Mouse (Mus musculus) MEL-GATA-1-ER (cell line): ENCODE measurements around the gene Msi2.

Source experiments
- DNase-seq: peaks from one replicate; pipeline ENCODE4 v3.0.0-alpha.2; 2012; ENCODE audit warnings: low read depth; ENCODE audit errors: extremely low read depth

Gene Msi2

DNA sequence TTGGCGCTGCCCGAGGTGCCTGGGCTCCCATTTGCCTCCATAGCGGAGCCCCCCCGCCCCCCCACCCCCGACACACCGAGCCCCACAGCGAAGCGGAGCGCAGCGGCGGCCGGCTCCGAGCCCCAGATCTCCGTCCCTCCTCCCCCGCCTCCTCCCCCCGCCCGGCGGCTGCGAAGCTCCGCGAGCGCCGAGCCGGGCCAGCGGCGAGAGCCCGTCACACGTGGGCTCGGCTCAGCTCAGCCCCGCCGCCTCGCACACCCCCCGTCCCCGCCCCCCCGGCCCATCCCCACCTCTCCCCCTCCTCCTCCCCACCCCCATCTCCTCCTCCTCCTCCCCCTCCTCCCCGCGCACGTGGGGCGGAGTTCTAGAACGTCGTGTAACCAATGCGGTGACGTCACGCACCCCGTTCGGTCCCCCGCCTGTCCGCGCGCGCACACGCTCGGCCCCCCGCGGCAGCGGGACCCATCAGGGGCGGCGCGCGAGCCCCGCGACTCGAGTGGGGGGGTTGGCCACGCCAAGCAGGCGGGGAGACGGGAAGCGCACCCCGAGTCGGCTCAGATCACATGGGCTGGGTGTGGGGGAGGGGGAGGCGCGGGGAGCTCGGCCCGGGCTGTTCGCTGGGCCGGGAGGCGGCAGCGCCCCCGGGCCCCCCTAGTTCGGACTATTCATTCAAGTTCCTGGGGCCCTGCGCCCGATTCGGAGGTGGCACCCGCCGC is at the start of gene Msi2:
TSS of gene Msi2 (minus strand) at position 464 of the 716 bp plus-strand sequence.
- peak; percentile 55 for DNase-seq

DNA sequence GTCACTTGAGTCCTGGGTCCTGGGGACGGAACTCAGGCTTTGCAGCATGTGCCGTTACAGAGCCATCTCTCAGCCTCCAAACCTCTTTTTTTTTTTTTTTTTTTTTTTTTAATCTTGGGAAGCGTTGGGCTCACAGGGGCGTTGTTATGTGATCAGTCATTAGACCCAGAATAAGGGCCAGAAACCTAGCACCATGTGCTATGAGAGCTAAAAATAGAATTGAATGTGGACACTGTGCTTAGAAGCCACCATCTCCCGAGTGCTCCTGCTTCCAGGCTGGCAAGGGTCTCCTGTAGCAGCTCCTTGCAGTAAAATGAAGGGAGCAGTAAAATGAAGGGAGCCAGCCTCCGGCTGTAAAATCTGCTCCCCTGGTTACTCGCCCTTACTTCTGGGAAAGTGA is 47.3 kb upstream of the Msi2 start:
- DNase-seq: no peak

DNA sequence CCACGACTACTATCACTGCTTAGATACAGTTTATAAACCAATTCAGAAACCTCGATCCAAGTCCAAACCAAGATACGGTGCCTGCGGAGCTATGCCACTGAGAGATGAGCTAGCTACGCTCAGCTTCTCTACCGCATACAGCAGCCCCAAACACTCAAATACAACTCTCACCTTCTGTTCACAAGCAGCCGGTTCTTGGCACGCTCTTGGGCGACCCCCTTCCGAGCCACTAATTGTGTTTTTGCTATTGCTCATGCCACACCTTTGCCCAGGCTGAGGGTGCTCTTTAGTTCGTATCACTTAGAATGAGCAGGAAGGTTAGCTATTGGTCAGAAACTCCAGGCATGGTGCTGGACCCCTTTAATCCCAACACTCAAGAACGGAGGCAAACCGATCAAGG is 45.1 kb upstream of the Msi2 start:
- DNase-seq: no peak

DNA sequence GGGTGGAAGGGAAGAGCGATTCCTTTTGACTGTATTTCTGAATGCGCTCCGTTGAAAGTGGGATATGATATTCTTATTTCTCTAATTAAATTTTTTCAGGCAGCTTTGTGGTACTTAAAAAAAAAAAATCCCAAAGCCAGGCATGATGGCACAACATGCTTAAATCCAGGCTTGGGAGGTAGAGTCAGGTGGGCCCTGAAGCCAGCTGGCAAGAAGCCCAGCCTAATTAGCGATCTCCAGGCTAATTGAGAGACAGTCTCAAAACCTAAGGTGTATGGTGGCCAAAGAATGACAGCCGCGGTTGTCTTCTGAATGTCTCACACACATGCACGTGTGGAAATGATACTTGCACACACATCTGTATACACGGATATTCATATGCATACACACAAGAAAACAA is 41.2 kb upstream of the Msi2 start:
- DNase-seq: no peak

DNA sequence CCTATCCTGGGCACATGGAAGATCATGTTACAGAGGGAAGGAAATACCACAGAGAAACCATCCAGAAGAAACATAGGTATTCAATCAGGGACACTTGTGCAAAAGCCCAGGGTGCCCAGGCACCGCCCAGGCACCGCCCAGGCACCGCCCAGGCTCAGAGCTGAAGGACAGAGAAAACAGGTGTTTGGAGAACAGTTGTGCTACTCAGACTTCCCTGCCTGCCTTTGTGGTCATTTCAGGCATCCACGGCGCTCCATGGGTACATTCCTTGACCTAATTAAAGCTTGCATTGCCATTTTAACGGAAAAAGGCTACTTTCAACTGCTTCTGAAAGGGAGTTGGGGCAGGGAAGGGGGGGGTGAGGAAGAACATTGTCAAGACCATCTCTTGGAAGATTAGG is 40.1 kb upstream of the Msi2 start:
- no peak for DNase-seq

DNA sequence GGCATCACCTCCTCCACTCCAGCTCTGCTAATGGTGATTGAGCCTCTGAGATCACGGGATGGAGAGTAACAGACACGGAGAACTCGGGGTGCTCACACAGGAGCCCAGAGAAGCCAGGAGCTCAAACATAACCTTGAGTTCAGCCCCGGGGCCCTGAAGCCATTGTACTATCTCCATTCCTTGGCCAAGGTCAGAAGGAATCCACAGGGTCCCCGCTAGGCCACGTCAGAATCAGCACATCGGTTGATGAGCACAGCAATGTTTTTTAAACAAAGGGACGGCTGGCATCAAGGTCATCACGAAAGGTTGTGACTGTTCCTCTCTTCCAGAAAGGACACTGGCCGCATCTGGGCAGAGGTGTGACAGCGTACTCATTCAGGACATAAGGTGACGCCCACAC is 27.0 kb upstream of the Msi2 start:
- DNase-seq: no peak

DNA sequence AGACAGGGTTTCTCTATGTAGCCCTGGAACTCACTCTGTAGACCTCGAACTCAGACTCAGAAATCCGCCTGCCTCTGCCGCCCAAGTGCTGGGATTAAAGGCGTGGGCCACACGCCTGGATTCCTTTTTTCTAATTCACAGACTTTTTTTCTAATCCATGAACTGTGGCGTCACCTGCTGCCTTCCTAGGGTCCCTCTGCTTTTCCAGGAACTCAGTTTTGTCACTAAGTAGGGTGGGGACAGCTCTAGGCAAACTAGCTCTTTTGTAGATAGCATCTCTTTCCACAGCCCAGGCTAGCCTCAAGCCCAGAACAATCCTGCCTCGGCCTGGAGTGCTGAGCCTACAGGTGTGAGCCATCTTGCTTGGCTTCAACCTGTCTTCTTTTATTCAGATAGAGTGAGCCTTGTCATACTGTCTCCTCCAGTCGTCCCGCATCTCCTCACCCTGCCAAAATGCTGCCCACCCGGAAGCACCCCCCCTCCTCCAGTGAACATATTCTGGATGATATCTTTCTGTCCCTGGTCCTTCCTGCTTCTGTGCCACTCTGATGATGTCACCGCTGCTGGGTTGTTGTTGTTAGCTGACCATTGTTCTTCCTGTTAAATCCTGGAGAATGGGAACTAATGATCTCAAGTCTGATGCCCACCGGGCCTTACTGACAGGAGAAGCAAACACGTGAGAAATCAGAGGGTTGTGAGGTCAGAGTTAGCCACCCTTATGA is 21.4 kb upstream of the Msi2 start:
- DNase-seq: no peak

DNA sequence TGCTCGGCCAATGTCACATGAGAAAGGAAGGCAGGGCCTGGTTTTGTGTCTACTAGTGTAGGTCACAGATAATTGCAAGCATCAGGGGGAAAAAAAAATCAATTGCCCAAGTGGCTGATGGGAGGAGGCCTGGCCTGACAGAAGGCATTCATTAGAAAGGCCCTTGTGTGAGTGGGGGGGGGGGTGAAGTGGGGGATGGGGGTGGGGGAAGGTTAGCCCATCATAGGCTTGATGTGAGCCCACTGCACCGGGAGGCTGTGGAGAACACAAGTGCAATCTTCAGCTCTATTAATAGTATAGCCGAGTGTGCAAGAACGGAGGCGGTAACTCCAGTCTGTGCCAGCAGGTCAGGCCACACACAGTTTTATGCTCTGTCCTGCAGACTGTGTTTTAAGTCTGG is 11.1 kb upstream of the Msi2 start:
- DNase-seq: no peak

DNA sequence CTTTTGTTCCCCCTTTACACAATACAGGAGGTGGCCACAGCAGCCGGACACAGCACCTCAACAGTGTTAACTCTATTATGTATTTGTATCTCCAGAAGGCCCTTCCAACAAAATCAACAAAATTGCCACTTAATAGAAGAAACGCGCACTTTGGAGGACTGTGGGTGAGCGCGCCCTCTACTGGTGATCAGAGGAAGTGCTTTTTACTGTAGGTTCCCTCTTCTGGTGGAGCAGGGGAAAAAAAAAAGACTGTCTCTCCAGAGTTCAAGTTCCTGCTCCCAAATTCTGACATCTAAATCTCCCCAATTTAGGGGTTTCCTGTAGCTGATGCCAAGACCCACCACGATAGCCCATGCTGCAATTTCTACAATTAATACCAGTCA is 10.2 kb upstream of the Msi2 start:
- DNase-seq: peak; percentile 12

DNA sequence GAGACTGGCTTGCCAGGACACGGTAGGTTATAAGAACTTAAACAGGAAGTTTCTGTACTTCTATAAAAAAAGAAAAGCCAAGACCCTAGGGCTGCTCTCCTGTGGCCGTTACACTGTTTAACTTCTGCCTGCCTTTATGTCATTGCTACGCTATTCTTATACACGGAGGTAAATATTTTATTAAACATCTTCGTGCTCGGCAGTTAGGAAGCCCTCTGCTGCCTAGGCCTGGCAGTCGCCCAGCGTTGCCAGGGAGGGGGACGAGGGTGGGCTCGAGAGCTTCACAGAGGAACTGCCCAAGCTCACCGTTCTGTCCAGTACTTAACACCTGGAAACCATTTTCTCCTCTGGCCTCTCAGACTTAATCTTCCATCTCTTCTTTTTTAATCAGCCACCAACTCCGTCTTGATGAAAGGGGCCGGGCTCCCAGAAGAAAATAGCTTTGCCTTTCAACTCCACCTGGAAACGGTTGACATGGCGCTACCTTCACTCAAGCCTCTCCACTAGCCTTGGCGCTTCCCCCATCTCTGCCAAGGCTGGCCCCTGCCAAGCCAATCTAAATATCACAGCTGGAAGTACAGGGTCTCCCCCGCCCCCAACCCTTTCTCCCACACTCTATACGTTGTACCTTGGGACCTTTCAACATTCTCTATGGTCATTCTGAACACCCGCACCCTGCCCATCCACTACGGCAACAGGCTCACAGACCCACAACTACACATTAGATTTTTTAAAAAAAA is 9.6 kb upstream of the Msi2 start:
- DNase-seq: no peak

DNA sequence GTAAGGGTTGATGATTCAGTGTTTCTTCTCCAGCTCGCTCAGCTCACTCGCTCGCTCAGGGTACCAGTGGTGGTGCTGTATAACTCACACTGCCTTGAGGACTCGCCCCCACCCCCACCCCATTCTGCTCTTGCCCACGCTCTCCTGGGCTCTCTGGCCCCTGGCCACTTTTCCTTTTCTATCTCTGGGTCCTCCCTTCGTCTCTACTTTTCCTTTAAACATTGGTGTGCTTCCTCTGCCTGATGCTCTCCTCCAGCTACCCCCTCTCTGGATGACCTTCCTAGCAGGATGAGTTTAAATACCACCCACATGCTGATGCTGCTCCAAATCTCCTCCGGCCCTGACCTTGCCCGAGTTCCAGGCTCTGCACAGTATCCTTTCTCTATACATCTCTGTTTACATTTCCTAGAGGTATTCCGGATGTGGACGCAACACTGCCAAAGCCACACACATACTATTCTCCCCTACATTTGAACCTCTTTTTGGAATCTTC is 2.9 kb upstream of the Msi2 start:
- no peak for DNase-seq

DNA sequence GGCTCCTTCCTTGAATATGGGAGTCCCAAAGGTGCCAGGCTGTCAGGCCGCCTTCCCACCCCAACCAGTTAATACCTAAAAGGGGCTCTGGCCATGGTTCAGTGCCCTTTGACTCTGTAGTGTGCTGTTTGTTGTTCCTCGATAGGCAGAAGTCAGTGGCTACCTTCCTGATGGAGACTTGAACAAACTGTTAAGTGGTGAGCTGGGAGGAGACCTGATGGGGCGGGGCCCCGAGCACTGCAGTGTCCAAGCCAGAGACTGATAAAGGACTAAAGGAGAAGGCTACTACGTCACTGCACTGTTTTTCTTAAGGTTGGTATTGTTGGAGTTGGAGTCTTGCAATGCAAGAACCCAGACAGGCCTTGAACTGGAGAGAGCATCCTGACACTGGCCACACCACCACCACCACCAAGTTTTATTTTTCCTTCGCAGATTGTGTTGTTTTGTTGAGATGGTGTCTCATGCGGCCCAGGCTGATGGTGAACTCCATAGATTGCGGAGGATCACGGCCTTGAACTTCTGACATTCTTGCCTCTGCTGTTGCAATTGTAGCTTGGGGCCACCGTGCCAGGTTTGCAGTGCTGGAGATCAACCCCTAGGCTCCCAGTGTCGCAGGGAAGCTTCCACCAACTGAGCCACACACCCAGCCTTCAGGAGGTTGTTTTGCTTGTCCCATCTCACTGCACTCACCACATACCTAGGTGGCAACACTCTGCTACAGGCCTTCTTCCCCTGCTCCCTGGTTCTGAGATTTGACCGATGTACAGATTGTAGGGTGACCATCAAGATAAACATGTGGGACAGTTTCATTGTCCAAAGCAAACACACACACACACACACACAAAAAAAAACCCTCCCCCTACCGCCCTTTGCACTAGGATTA is 2.2 kb upstream of the Msi2 start:
- peak; percentile 20 for DNase-seq

DNA sequence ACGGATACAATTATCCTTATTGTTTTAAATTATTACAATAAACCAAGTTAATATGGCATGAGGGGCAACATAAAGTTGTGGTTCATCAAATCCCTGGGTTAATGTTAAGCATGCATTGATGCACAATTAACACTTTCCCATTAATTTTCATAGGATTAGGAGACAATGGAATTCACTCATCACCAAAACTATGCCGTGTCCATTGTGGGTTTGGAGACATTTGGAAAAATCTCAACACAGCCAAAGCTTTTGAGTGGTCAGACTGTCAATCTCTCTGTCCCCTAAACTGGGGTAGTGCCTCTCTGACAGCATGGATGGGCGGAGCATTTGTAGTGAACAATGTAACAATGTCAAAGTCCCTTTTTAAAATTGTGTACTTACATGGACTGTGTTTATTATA is 1.3 kb upstream of the Msi2 start:
- DNase-seq: no peak

DNA sequence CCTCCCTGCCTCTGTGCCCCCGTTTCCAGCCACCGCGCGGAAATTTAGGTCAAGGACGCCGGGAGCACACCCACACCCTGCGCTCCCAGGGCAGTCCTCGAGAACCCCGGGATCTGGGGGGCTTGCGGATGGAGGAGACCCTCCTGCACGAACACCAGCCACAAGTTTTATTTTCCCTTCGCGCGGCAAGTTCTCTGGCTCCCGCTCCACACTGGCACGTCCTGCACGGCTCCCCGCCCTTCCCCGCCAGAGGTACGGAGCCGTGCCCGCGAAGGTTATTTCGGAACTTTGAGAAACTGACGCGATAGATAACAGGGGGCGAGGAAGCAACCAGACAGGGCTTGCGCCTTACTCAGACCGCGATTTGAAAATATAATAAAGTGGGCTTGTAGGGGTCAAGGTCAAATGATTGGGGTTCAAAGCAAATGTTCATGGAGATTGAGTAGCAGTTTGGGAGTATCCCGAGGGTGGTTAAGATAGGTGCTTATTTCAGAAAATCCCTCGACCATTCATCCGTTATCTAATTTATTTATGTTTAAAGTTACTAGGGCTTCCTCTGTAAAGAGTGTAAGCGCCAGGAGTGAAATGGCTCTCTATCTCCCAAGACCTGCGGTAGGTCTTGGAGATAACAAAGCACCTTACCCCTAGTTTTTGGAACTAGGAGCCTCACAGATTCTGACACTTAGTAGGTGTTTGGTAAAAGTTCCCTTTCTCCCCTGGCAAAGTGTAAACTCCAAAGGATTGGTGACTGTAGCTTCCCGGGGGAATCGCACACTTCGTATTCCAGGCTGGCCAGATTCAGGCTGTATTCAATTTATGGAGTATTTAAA is 668 bp upstream of the Msi2 start:
- peak; percentile 56 for DNase-seq

DNA sequence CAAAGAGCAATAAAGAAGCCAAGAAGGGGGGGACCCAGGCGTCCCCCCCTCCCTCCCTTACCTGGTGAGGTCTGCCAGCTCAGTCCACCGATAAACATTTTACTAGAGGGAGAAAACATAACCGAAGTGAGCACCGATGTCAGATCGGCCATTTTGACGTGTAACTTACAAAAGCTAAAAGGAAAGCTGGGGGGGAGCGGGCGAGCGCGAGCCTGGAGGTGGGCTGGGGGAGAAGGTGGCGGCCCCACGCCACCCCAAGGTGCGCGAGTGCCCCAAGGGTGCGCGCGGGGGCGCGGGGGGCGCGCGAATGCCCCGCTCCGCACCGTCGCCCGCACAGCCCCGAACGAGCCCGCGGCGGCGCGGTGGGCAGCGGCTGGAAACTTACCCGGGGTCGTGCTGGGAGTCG is 666 bp downstream of the Msi2 start:
- DNase-seq: no peak

DNA sequence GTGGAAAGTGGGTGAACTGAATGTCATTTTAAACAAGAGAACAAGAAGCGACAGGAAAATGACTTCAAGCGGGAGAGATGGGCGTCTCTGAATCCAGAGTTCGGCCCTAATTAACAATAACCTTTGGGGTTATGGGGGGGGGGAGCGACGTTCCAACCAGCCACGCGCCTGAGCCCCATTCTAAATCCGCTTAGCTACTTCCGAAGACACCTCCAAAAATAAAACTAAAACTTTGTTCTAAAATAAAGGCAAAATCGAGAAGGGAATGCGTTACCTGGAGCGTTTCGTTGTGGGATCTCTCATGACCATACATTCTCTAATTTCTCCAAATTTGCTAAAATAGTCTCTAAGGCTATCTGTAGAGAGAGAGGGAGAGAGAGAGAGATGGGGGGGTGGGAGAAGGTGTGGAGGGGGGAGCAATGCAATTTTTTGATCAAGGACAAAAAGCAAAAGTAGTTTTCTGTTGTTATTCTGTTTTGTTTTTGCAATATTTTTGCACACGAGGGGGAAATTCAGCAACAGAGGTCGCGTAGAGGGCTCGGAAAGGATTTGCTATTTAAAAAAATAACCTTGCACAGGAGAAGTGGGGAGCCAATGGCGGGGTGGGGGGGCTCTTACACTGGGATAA is 1.2 kb downstream of the Msi2 start:
- DNase-seq: peak; percentile 21

DNA sequence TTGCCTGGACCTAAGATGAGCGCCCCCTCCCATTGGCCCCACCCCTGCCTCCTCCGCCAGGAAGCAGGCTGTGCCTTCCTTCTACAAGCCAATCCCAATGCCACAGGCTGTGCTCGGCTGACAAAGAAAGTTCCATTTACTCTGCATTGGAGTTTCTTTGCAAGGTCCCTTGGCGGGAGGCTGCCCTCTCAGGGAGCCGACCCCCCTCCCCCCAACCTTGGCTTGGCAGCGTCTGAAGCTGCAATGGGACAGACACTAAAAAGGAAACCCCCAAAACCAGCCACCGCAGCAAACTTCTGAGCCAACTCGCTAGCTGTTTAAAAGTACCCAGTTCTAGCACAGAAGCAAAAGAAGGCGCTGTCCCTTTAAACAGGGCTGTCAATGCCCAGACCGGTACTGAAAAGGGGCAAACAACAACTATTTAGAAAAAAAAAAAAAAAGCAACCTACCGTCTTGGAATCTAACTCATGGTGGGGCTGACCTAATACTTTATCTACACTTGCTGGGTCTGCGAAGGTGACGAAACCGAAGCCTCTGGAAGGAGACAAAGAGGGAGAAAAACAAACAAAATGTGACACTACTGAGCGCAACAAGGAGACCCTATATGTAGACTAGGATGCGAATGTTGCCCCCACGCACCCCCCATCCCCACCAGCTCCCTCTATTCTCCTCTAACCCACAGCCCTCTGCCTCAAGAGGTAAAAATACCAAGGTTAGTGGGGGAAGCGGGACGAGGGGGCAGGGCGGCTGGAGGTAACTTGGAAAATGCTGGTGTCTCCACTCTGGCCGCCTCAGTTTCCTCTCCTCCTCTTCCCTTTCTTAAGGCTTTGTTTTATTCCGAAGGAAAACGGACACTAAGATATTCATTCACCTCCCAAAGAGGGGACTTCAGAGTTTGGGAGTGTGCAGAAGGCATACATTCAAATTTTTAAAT is 2.0 kb downstream of the Msi2 start:
- DNase-seq: peak; percentile 12

DNA sequence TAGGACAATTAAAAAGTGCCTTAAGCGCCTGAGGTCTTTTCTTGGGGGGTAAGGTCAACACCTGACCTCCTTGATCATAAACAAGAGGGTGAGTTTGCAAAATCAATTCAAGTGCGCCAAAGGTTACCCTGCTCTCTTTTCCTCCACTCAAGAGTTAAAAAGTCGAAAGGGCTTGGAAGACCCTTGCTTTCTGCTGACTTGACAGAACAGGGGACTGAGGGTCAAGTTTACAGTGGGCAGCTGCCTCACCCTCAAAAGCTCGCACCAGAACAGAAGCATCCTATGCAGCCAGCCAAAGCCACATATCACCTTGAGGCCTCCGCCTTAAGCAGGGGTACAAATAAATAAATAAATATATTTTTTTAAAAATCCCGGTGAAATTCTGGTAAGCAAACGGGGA is 3.0 kb downstream of the Msi2 start:
- no peak for DNase-seq

DNA sequence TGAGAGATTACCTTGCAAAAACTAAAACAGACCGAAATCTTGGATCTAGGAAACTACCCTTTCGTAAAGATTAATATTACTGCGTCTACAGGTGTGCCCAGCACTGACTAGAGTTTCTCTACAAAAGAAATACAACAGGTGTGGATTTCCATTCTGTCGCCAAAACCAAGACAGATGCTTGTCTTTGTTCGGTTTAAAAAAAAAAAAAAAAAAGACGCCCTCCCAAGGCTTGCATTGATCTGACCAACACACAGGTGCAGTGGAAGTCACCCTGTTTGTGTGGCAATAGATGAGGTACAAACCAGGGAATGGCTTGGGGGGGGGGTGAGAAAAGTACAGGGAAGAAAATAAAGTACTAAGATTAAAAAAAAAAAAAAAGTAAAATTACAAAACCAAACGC is 4.2 kb downstream of the Msi2 start:
- DNase-seq: no peak
